Mouse (Mus musculus) MEL (cell line): ENCODE data around the gene Cryge. TPM values are rescaled to one million over a fixed set of nuclear protein-coding genes. Genes with fewer than 3 reads are reported as not detected.
A peak's percentile ranks its signal among the peaks of the same experiment; 100 is the strongest.

Source experiments
- DNase-seq: peaks from one replicate; pipeline ENCODE4 v3.0.0; 2011; ENCODE audit warnings: low read depth, low spot score
- H3K27ac ChIP-seq: 2 replicates; pipeline ENCODE4 v1.5.1; 2012; ENCODE audit warnings: low read depth, mild to moderate bottlenecking, control low read depth, low read length, moderate library complexity; ENCODE audit not compliant: control insufficient read depth
- H3K27me3 ChIP-seq, 2 experiments: fragments of 150-350 bp in 1 of 2; sonication (generic) in 1 of 2; 2 replicates each; pipeline ENCODE4 v1.6.1; 2012; ENCODE audit warnings: low read length in 2 of 2, mild to moderate bottlenecking in 2 of 2, improper control_type of control experiment in 1 of 2, moderate library complexity in 1 of 2; ENCODE audit not compliant: insufficient read depth in 2 of 2, control insufficient read depth in 1 of 2
- H3K36me3 ChIP-seq, 2 experiments: 2 replicates each; pipeline ENCODE4 v1.6.1; 2012 to 2014; ENCODE audit warnings: low read length in 2 of 2, improper control_type of control experiment in 1 of 2, inconsistent platforms in 1 of 2, mild to moderate bottlenecking in 1 of 2; ENCODE audit not compliant: insufficient read depth in 2 of 2, control insufficient read depth in 1 of 2
- H3K4me1 ChIP-seq, 2 experiments: fragments of 150-350 bp in 1 of 2; sonication (generic) in 1 of 2; 2 replicates each; pipeline ENCODE4 v1.6.1; 2012; ENCODE audit warnings: low read length in 2 of 2, improper control_type of control experiment in 1 of 2, mild to moderate bottlenecking in 1 of 2; ENCODE audit not compliant: insufficient read depth in 2 of 2, control insufficient read depth in 1 of 2
- H3K4me3 ChIP-seq, 2 experiments: fragments of 150-350 bp in 1 of 2; sonication (generic) in 1 of 2; 2 replicates each; pipeline ENCODE4 v1.5.1; 2012; ENCODE audit warnings: low read depth in 2 of 2, low read length in 2 of 2, mild to moderate bottlenecking in 2 of 2, moderate library complexity in 2 of 2, control low read depth in 1 of 2, improper control_type of control experiment in 1 of 2; ENCODE audit not compliant: control insufficient read depth in 1 of 2, insufficient read depth in 1 of 2
- H3K79me2 ChIP-seq: 2 replicates; pipeline ENCODE4 v1.6.1; 2012; ENCODE audit warnings: mild to moderate bottlenecking, low read length, moderate library complexity; ENCODE audit not compliant: control insufficient read depth, poor library complexity, insufficient read depth
- H3K9ac ChIP-seq: 2 replicates; pipeline ENCODE4 v1.6.1; 2012; ENCODE audit warnings: low read depth, mild to moderate bottlenecking, control low read depth, low read length, moderate library complexity; ENCODE audit not compliant: control insufficient read depth, poor library complexity, severe bottlenecking
- H3K9me3 ChIP-seq: fragments of 150-350 bp; sonication (generic); replicated peaks from 2 replicates; pipeline ENCODE4 v1.6.1; 2012; ENCODE audit warnings: mild to moderate bottlenecking, low read length, improper control_type of control experiment, moderate library complexity; ENCODE audit not compliant: insufficient read depth
- CTCF ChIP-seq, 3 experiments: IDR thresholded peaks in 2 of 3; conservative IDR thresholded peaks in 1 of 3; 2 replicates each; pipeline ENCODE4 v1.5.1; 2011 to 2012; ENCODE audit warnings: low read length in 3 of 3, low read depth in 2 of 3, mild to moderate bottlenecking in 2 of 3, improper control_type of control experiment in 1 of 3, inconsistent platforms in 1 of 3, mixed read lengths in 1 of 3, moderate library complexity in 1 of 3; ENCODE audit not compliant: control insufficient read depth in 1 of 3, insufficient read depth in 1 of 3, poor library complexity in 1 of 3, severe bottlenecking in 1 of 3
- ELF1 ChIP-seq: IDR thresholded peaks from 2 replicates; pipeline ENCODE4 v1.6.1; 2014; ENCODE audit warnings: low read depth, mild to moderate bottlenecking, inconsistent platforms, low read length, improper control_type of control experiment, moderate library complexity
- EP300 ChIP-seq, 2 experiments: IDR thresholded peaks; 2 replicates each; pipeline ENCODE4 v1.6.1; 2011; ENCODE audit warnings: improper control_type of control experiment in 2 of 2, low read length in 2 of 2, low read depth in 1 of 2, mild to moderate bottlenecking in 1 of 2
- GABPA ChIP-seq: IDR thresholded peaks from 2 replicates; pipeline ENCODE4 v1.6.1; 2012; ENCODE audit warnings: low read depth, mild to moderate bottlenecking, inconsistent platforms, low read length, improper control_type of control experiment, moderate library complexity
- JUND ChIP-seq: IDR thresholded peaks from 2 replicates; pipeline ENCODE4 v1.6.1; 2011; ENCODE audit warnings: low read depth, mild to moderate bottlenecking, improper control_type of control experiment, low read length
- MAZ ChIP-seq: IDR thresholded peaks from 2 replicates; pipeline ENCODE4 v1.6.1; 2012; ENCODE audit warnings: low read depth, mild to moderate bottlenecking, inconsistent platforms, low read length, improper control_type of control experiment
- MYB ChIP-seq: IDR thresholded peaks from 2 replicates; pipeline ENCODE4 v1.6.1; 2011; ENCODE audit warnings: mild to moderate bottlenecking, low read depth, low read length, improper control_type of control experiment
- MYC ChIP-seq: IDR thresholded peaks from 2 replicates; pipeline ENCODE4 v1.6.1; 2011; ENCODE audit warnings: low read depth, mild to moderate bottlenecking, low read length, improper control_type of control experiment, moderate library complexity
- NELFE ChIP-seq: IDR thresholded peaks from 2 replicates; pipeline ENCODE4 v1.6.1; 2011; ENCODE audit warnings: low read depth, low read length, improper control_type of control experiment
- RAD21 ChIP-seq: IDR thresholded peaks from 2 replicates; pipeline ENCODE4 v1.6.1; 2011; ENCODE audit warnings: mild to moderate bottlenecking, low read depth, low read length, improper control_type of control experiment
- RCOR1 ChIP-seq: IDR thresholded peaks from 2 replicates; pipeline ENCODE4 v1.6.1; 2012; ENCODE audit warnings: low read depth, mild to moderate bottlenecking, inconsistent platforms, low read length, improper control_type of control experiment
- SMC3 ChIP-seq: IDR thresholded peaks from 2 replicates; pipeline ENCODE4 v1.6.1; 2011; ENCODE audit warnings: low read depth, low read length, improper control_type of control experiment
- TCF12 ChIP-seq: IDR thresholded peaks from 2 replicates; pipeline ENCODE4 v1.6.1; 2014; ENCODE audit warnings: low read depth, mild to moderate bottlenecking, inconsistent platforms, low read length, improper control_type of control experiment, moderate library complexity
- UBTF ChIP-seq: IDR thresholded peaks from 2 replicates; pipeline ENCODE4 v1.6.1; 2012; ENCODE audit warnings: low read depth, mild to moderate bottlenecking, inconsistent platforms, low read length, improper control_type of control experiment, moderate library complexity, borderline replicate concordance; ENCODE audit not compliant: insufficient read depth
- USF1 ChIP-seq: IDR thresholded peaks from 2 replicates; pipeline ENCODE4 v1.6.1; 2014; ENCODE audit warnings: low read depth, mild to moderate bottlenecking, inconsistent platforms, low read length, improper control_type of control experiment, moderate library complexity
- ZC3H11A ChIP-seq: IDR thresholded peaks from 2 replicates; pipeline ENCODE4 v1.6.1; 2012; ENCODE audit warnings: low read depth, mild to moderate bottlenecking, inconsistent platforms, low read length, improper control_type of control experiment
- ZMIZ1 ChIP-seq: IDR thresholded peaks from 2 replicates; pipeline ENCODE4 v1.6.1; 2012; ENCODE audit warnings: low read depth, mild to moderate bottlenecking, inconsistent platforms, low read length, improper control_type of control experiment, moderate library complexity
- ZNF384 ChIP-seq: IDR thresholded peaks from 2 replicates; pipeline ENCODE4 v1.6.1; 2012; ENCODE audit warnings: low read depth, mild to moderate bottlenecking, inconsistent platforms, low read length, improper control_type of control experiment
- polyA plus RNA-seq, 2 experiments: library from polyadenylated mRNA; stranded (reverse) in 1 of 2; unstranded in 1 of 2; fragments of >175 nt in 1 of 2; fragments of >200 nt in 1 of 2; gene quantifications; 2 replicates each; pipeline versions ENCODE4 v1.2.1 to v1.2.4; 2012; ENCODE audit warnings: low replicate concordance in 2 of 2, low read depth in 1 of 2; ENCODE audit not compliant: insufficient read length in 2 of 2, insufficient read depth in 1 of 2, missing spikeins in 1 of 2
- total RNA-seq: library from RNA; depleted of rRNA; stranded (reverse); fragments of 300-350 nt; gene quantifications from 2 replicates; pipeline ENCODE4 v1.2.3, GENCODE M21; 2012

Gene Cryge
- total and polyA plus RNA-seq, 3 experiments: not detected

GRCm38 (mm10) chr1:65012726-65013125 is 38.2 kb downstream of the Cryge start:
- no peak for DNase-seq
- H3K27ac ChIP-seq: no peak overlapping the region
- no peaks in the 10 kb centered on the region for H3K79me2 ChIP-seq
- H3K27me3 ChIP-seq: no peaks in the 10 kb centered on the region; a peak in 1 of 4 replicates
- TF ChIP-seq JUND: no peak
- no peak for TF ChIP-seq MAZ
- no peak for TF ChIP-seq RCOR1
- TF ChIP-seq ZMIZ1: no peak
- no peak for TF ChIP-seq UBTF
- no peak for TF ChIP-seq MYB
- TF ChIP-seq CTCF (IDR thresholded peaks at IDR 0.05 in 2 of 3, conservative IDR thresholded peaks at IDR 0.05 in 1 of 3; ENCODE audit: control insufficient read depth in 1 of 3, insufficient read depth in 1 of 3, low read depth in 2 of 3, low read length in 3 of 3, poor library complexity in 1 of 3, severe bottlenecking in 1 of 3): no peak
- no peaks in the 10 kb centered on the region for H3K9me3 ChIP-seq
- H3K36me3 ChIP-seq: no peaks in the 10 kb centered on the region
- no peak overlapping the region for H3K9ac ChIP-seq
- no peak overlapping the region for H3K4me3 ChIP-seq
- no peaks in the 10 kb centered on the region for H3K4me1 ChIP-seq

DNA sequence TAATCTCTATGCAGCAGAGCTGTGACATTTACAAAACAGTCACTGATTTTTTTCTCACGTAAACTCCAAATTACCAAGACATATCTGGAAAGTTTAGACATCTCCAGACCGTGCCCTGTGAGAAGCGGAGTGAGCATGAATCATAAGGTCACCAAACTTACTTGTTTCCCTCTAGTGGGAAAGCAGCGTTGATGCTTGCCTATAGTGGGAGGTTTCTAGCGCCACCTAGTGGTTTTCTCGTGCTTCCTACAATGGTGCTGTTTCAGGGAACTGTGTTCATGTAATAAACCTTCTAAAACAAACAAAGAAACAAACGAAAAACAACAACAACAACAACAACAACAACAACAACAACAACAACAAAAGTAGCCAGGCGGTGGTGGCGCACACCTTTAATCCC is 40.8 kb downstream of the Cryge start:
- no peaks in the 10 kb centered on the region for H3K4me1 ChIP-seq
- TF ChIP-seq UBTF (no peak), CTCF (IDR thresholded peaks at IDR 0.05 in 2 of 3, conservative IDR thresholded peaks at IDR 0.05 in 1 of 3; ENCODE audit: control insufficient read depth in 1 of 3, insufficient read depth in 1 of 3, low read depth in 2 of 3, low read length in 3 of 3, poor library complexity in 1 of 3, severe bottlenecking in 1 of 3) (peak; percentile 78 to 97 (median 91)), SMC3 (peak; percentile 92), USF1 (no peak), MYB (no peak), TCF12 (no peak), MYC (peak; percentile 43; the same call in 1 of the 2 replicates), GABPA (no peak), ZC3H11A (peak; percentile 78), NELFE (no peak), ELF1 (0 out of 2 replicates have a peak, but pooled peaks have one; percentile 11), EP300 (IDR thresholded peaks at IDR 0.05; ENCODE audit: low read depth in 1 of 2, low read length in 2 of 2) (no peak), ZNF384 (no peak), RAD21 (peak; percentile 83)
- H3K27ac ChIP-seq: no peak overlapping the region
- peak; percentile 90 for DNase-seq
- no peaks in the 10 kb centered on the region; a peak in 1 of 4 replicates for H3K27me3 ChIP-seq
- no peaks in the 10 kb centered on the region for H3K79me2 ChIP-seq
- H3K9ac ChIP-seq: peak overlapping the region; percentile 50; the same call in 1 of the 2 replicates
- H3K9me3 ChIP-seq: no peaks in the 10 kb centered on the region
- no peaks in the 10 kb centered on the region for H3K36me3 ChIP-seq
- H3K4me3 ChIP-seq: peak overlapping the region; percentile 32 to 52; a peak in 3 of 4 replicates
